Comparison of ENCODE assay signal across 14 mouse cellular contexts in the genomic region with DNA sequence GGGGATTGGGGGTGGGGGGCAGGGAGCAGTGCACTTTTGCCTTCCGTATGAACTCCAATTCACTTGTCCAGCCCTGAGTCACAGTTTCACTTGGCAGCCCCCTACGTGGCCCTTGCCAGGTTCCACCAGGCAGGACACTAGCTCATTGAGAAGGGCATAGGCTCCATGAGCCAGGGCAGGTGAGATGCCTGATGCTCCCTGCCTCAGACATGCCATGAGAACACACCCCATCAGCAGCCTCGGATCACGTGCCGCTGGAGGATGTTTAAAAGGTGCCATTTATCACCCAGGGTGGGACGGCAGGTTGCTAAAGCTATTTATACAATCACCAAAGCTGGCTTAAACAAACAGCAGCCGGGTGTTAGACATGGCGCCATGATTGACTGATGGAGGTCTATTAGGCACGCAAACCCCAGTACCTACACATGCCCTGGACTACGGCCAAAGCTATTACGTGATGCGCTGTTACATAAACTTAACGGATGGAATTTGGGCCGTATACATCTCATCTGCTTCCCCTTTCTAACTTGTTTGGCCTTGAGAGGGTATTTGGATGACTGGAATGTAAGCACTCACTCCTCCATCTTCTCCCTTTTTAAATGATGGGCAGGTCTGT.
DNase-seq lines count a peak whose midpoint lies in the region; ATAC-seq and TF ChIP-seq lines count a peak whose summit lies in the region.
"Had no signal": no experiment of that assay in that cellular context is flagged by ENCODE, and none has a peak within 500 bp of the region (broad histone marks: within the 10 kb centered on the region; RNA-seq: fewer than 3 reads in every experiment).

No protein-coding gene starts in this region.

- H3K36me3 ChIP-seq in forebrain, embryonic 11.5 days (ENCODE audit: control insufficient read depth, insufficient read depth, low read length), result no peaks in the 10 kb centered on the region
- no peaks in the 10 kb centered on the region for H3K36me3 ChIP-seq in forebrain, embryonic 13.5 days (ENCODE audit: poor library complexity, severe bottlenecking)
- no peaks in the 10 kb centered on the region; the same call in 1 of the 2 replicates for H3K36me3 ChIP-seq in neural tube, embryonic 11.5 days (ENCODE audit: control insufficient read depth, insufficient read depth, low read length)
- no peaks in the 10 kb centered on the region for H3K36me3 ChIP-seq in limb, embryonic 10.5 days
- H3K36me3 ChIP-seq in heart, adult 2 months (ENCODE audit: control insufficient read depth, insufficient read depth, low read length), result no peaks in the 10 kb centered on the region
- H3K36me3 ChIP-seq: hindbrain, embryonic 10.5 days had no signal

- TF ChIP-seq CTCF in heart, adult 2 months (IDR thresholded peaks at IDR 0.05), result no peak

- 77% methylated on average over 14 of the region's 14 CpGs for WGBS in forebrain, embryonic 11.5 days
- 62% methylated on average over 14 of the region's 14 CpGs for WGBS in forebrain, embryonic 13.5 days
- WGBS in neural tube, embryonic 11.5 days, result 44% methylated on average over 14 of the region's 14 CpGs
- 44% methylated on average over 14 of the region's 14 CpGs for WGBS in limb, embryonic 10.5 days
- 79% methylated on average over 14 of the region's 14 CpGs for WGBS in heart, adult 2 months

- H3K9me3 ChIP-seq in forebrain, embryonic 11.5 days (ENCODE audit: control insufficient read depth, low read length), result no peaks in the 10 kb centered on the region
- no peaks in the 10 kb centered on the region for H3K9me3 ChIP-seq in forebrain, embryonic 13.5 days (replicated peaks)
- no peaks in the 10 kb centered on the region for H3K9me3 ChIP-seq in neural tube, embryonic 11.5 days (ENCODE audit: control insufficient read depth, low read length)
- H3K9me3 ChIP-seq in limb, embryonic 10.5 days (replicated peaks), result no peaks in the 10 kb centered on the region
- H3K9me3 ChIP-seq: hindbrain, embryonic 10.5 days had no signal

- no peak overlapping the region for H3K4me3 ChIP-seq in forebrain, embryonic 11.5 days (ENCODE audit: low read depth, low read length)
- H3K4me3 ChIP-seq in forebrain, embryonic 13.5 days, result no peak overlapping the region
- H3K4me3 ChIP-seq in neural tube, embryonic 11.5 days (ENCODE audit: low read depth, low read length), result no peak overlapping the region
- no peak overlapping the region for H3K4me3 ChIP-seq in limb, embryonic 10.5 days
- no peak overlapping the region for H3K4me3 ChIP-seq in heart, adult 2 months
- H3K4me3 ChIP-seq: hindbrain, embryonic 10.5 days had no signal

- H3K27me3 ChIP-seq in forebrain, embryonic 11.5 days (ENCODE audit: control insufficient read depth, insufficient read depth, low read length), result no peaks in the 10 kb centered on the region
- H3K27me3 ChIP-seq in forebrain, embryonic 13.5 days, result no peaks in the 10 kb centered on the region
- no peaks in the 10 kb centered on the region for H3K27me3 ChIP-seq in neural tube, embryonic 11.5 days (ENCODE audit: control insufficient read depth, insufficient read depth, low read length)
- no peaks in the 10 kb centered on the region for H3K27me3 ChIP-seq in limb, embryonic 10.5 days (ENCODE audit: low read depth, poor library complexity, severe bottlenecking)
- no peaks in the 10 kb centered on the region for H3K27me3 ChIP-seq in heart, adult 2 months (ENCODE audit: control insufficient read depth, insufficient read depth, low read length)

- no peaks in the 10 kb centered on the region for H3K4me1 ChIP-seq in forebrain, embryonic 11.5 days (replicated peaks; ENCODE audit: control insufficient read depth, insufficient read depth, low read length)
- H3K4me1 ChIP-seq in forebrain, embryonic 13.5 days, result no peaks in the 10 kb centered on the region; the same call in 1 of the 2 replicates
- H3K4me1 ChIP-seq in neural tube, embryonic 11.5 days (ENCODE audit: control insufficient read depth, insufficient read depth, low read length), result no peaks in the 10 kb centered on the region; the same call in 1 of the 2 replicates
- H3K4me1 ChIP-seq in limb, embryonic 10.5 days, result peaks cover 27% of the 10 kb centered on the region
- H3K4me1 ChIP-seq in heart, adult 2 months (ENCODE audit: control insufficient read depth, insufficient read depth, low read length), result no peaks in the 10 kb centered on the region

- no peak overlapping the region for H3K27ac ChIP-seq in forebrain, embryonic 11.5 days (ENCODE audit: low read depth, low read length)
- H3K27ac ChIP-seq in forebrain, embryonic 13.5 days, result no peak overlapping the region
- no peak overlapping the region for H3K27ac ChIP-seq in neural tube, embryonic 11.5 days (ENCODE audit: low read depth, low read length)
- H3K27ac ChIP-seq in limb, embryonic 10.5 days, result no peak overlapping the region
- H3K27ac ChIP-seq in heart, adult 2 months, result no peak overlapping the region
- H3K27ac ChIP-seq: hindbrain, embryonic 10.5 days had no signal

- H3K9ac ChIP-seq in forebrain, embryonic 11.5 days (ENCODE audit: low read length), result no peak overlapping the region
- H3K9ac ChIP-seq in forebrain, embryonic 13.5 days, result no peak overlapping the region
- H3K9ac ChIP-seq in neural tube, embryonic 11.5 days (ENCODE audit: low read length), result no peak overlapping the region
- H3K9ac ChIP-seq in heart, adult 2 months (ENCODE audit: low read depth, low read length), result no peak overlapping the region
- H3K9ac ChIP-seq: liver, postnatal 0 days had no signal

- no peak for ATAC-seq in forebrain, embryonic 11.5 days (replicated peaks; ENCODE audit: low FRiP score)
- no peak for ATAC-seq in forebrain, embryonic 13.5 days
- ATAC-seq in neural tube, embryonic 11.5 days (ENCODE audit: insufficient read depth, low FRiP score, low TSS enrichment), result no peak
- ATAC-seq in erythroid progenitor cell, adult 5-6 weeks (replicated peaks; ENCODE audit: low FRiP score, poor library complexity, severe bottlenecking), result no peak
- ATAC-seq: liver, postnatal 0 days had no signal

- DNase-seq in forebrain, embryonic 11.5 days (ENCODE audit: low spot score), result peak; percentile 54
- DNase-seq in neural tube, embryonic 11.5 days (ENCODE audit: low spot score), result peak; percentile 22
- DNase-seq in neural tube, embryonic 10.5 days (ENCODE audit: extremely low spot score, low spot score), result no peak
- peak; percentile 23 for DNase-seq in limb, embryonic 10.5 days (ENCODE audit: low spot score)
- no peak for DNase-seq in adrenal gland, adult (ENCODE audit: inconsistent age in 2 of 2, low spot score in 1 of 2)
- no peak for DNase-seq in heart, adult 2 months
- DNase-seq: cerebellum, postnatal 36 days; liver, postnatal 0 days; right cerebral cortex, postnatal 25 days; thymus, postnatal 36 days had no signal

- no peak overlapping the region for H3K4me2 ChIP-seq in forebrain, embryonic 11.5 days (ENCODE audit: low read depth, low read length, severe bottlenecking)
- H3K4me2 ChIP-seq in forebrain, embryonic 13.5 days, result no peak overlapping the region
- H3K4me2 ChIP-seq in neural tube, embryonic 11.5 days (ENCODE audit: low read depth), result no peak overlapping the region
- H3K4me2 ChIP-seq: heart, embryonic 11.5 days had no signal

- no peak for TF ChIP-seq POLR2A in heart, adult 2 months (IDR thresholded peaks at IDR 0.05; ENCODE audit: insufficient read depth, low read depth, low read length)

- no peak for TF ChIP-seq EP300 in heart, adult 2 months (IDR thresholded peaks at IDR 0.05; ENCODE audit: insufficient read depth, low read depth, low read length)

- intact Hi-C loops in heart, adult 2 months (cut with DNase I), result no loop called here

- no peaks in the 10 kb centered on the region for H3K79me2 ChIP-seq in heart, adult 2 months (replicated peaks; ENCODE audit: control insufficient read depth, insufficient read depth, low read length)

Comparison
In these comparisons a context has a peak if more than half of its experiments do, and no peak if none do; other contexts are left out.
1. DNase-seq: peak in forebrain, embryonic 11.5 days (single experiment), neural tube, embryonic 11.5 days (single experiment) and limb, embryonic 10.5 days (single experiment); none in neural tube, embryonic 10.5 days (single experiment), adrenal gland, adult (0 of 2) and heart, adult 2 months (0 of 2).